Mouse (Mus musculus) kidney, embryonic 16.5 days (tissue): ENCODE measurements around the gene Csnk1g2. TPM values are rescaled to one million over a fixed set of nuclear protein-coding genes. Genes with fewer than 3 reads are reported as not detected.

Experiments used
- ATAC-seq: fragments of 200-750 bp; cut with Nextera tagmentation; 2 replicates; pipeline ENCODE4 v1.8.0; 2017; ENCODE audit warnings: moderate TSS enrichment; ENCODE audit not compliant: low FRiP score, low TSS enrichment
- H3K27ac ChIP-seq: fragments of 300-500 bp; sonication (generic); 2 replicates; pipeline ENCODE4 v1.5.1; 2014; ENCODE audit warnings: low read length
- H3K27me3 ChIP-seq: fragments of 300-500 bp; sonication (generic); 2 replicates; pipeline ENCODE4 v1.6.1; 2014; ENCODE audit warnings: low read length, control low read depth, mixed read lengths; ENCODE audit not compliant: insufficient read depth
- H3K36me3 ChIP-seq: fragments of 300-500 bp; sonication (generic); 2 replicates; pipeline ENCODE4 v1.6.1; 2014; ENCODE audit warnings: low read length, control low read depth, mixed read lengths; ENCODE audit not compliant: insufficient read depth
- H3K4me1 ChIP-seq: fragments of 300-500 bp; sonication (generic); 2 replicates; pipeline ENCODE4 v1.6.1; 2014; ENCODE audit warnings: low read length, control low read depth, mixed read lengths; ENCODE audit not compliant: insufficient read depth
- H3K4me2 ChIP-seq: fragments of 300-500 bp; sonication (generic); replicated peaks from 2 replicates; pipeline ENCODE4 v1.6.1; 2014; ENCODE audit warnings: low read depth, low read length
- H3K4me3 ChIP-seq: fragments of 300-500 bp; sonication (generic); 2 replicates; pipeline ENCODE4 v1.5.1; 2014; ENCODE audit warnings: mild to moderate bottlenecking, low read length
- H3K9ac ChIP-seq: fragments of 300-500 bp; sonication (generic); replicated peaks from 2 replicates; pipeline ENCODE4 v1.6.1; 2014; ENCODE audit warnings: low read length
- H3K9me3 ChIP-seq: fragments of 300-500 bp; sonication (generic); 2 replicates; pipeline ENCODE4 v1.6.1; 2016; ENCODE audit warnings: low read length, control low read depth
- WGBS: fragments of 180-500 bp; shearing (Covaris S2); extraction: QIAGEN DNeasy Blood & Tissue Kit; methylation state at CpG from one replicate; pipeline ENCODE4 v1.1.7; 2014; 5-methylcytosine and 5-hydroxymethylcytosine counted together
- polyA plus RNA-seq: library from polyadenylated mRNA; unstranded; fragments of >200 nt; fragmentation: Nextera tagmentation; extraction: Ambion mirVana; gene quantifications from 2 replicates; pipeline ENCODE4 v1.2.1, GENCODE M21; 2015

Csnk1g2 gene
- 30.8 and 93.6 TPM in 2 replicates for polyA plus RNA-seq

GRCm38 (mm10) chr10:80622661-80623456 lies at the start of gene Csnk1g2:
Csnk1g2 (plus strand) TSS chr10:80622838.
- peak within 1 kb of the TSS; percentile 82 for H3K4me2 ChIP-seq
- H3K9me3 ChIP-seq, result no peaks in the 10 kb centered on the region
- peak within 1 kb of the TSS; percentile 98 for H3K27ac ChIP-seq
- ATAC-seq, result no peak
- WGBS, result under 1% methylated on average over 72 of the region's 85 CpGs
- peak within 1 kb of the TSS; percentile 84 for H3K4me3 ChIP-seq
- H3K9ac ChIP-seq, result peak within 1 kb of the TSS; percentile 92
- no peaks in the 10 kb centered on the region for H3K27me3 ChIP-seq
- peaks cover 46% of the 10 kb centered on the region for H3K4me1 ChIP-seq
- H3K36me3 ChIP-seq, result no peaks in the 10 kb centered on the region

GRCm38 (mm10) chr10:80573944-80574343 lies 48.7 kb upstream of the Csnk1g2 start:
- WGBS, result 27% methylated on average over 9 of the region's 9 CpGs
- no peak for ATAC-seq
- Histone ChIP-seq H3K9me3 (no peaks in the 10 kb centered on the region), H3K36me3 (no peaks in the 10 kb centered on the region), H3K4me3 (no peak overlapping the region), H3K27me3 (no peaks in the 10 kb centered on the region), H3K27ac (no peak overlapping the region), H3K9ac (0 out of 2 replicates have a peak overlapping the region, but pooled peaks have one; percentile 29), H3K4me2 (no peak overlapping the region), H3K4me1 (peaks cover 59% of the 10 kb centered on the region)

- ATAC-seq, result no peak
- Histone ChIP-seq H3K9me3 (no peaks in the 10 kb centered on the region), H3K9ac (no peak overlapping the region), H3K27ac (no peak overlapping the region), H3K4me1 (peaks cover 63% of the 10 kb centered on the region), H3K4me3 (no peak overlapping the region), H3K36me3 (no peaks in the 10 kb centered on the region), H3K27me3 (no peaks in the 10 kb centered on the region), H3K4me2 (no peak overlapping the region)
- 63% methylated on average over 3 of the region's 3 CpGs for WGBS
Observed at GRCm38 (mm10) chr10:80574896-80575295, 47.7 kb upstream of the Csnk1g2 start.

GRCm38 (mm10) chr10:80575925-80576324 lies 46.7 kb upstream of the Csnk1g2 start:
- peak overlapping the region; percentile 82 for H3K4me3 ChIP-seq
- no peaks in the 10 kb centered on the region for H3K36me3 ChIP-seq
- no peaks in the 10 kb centered on the region for H3K27me3 ChIP-seq
- no peak for ATAC-seq
- 12% methylated on average over 17 of the region's 17 CpGs for WGBS
- H3K4me2 ChIP-seq, result peak overlapping the region; percentile 97
- peaks cover 53% of the 10 kb centered on the region for H3K4me1 ChIP-seq
- no peak overlapping the region; the same call in 1 of the 2 replicates for H3K27ac ChIP-seq
- no peaks in the 10 kb centered on the region for H3K9me3 ChIP-seq
- H3K9ac ChIP-seq, result peak overlapping the region; percentile 87

GRCm38 (mm10) chr10:80576351-80577194 lies 46.1 kb upstream of the Csnk1g2 start:
- peak overlapping the region; percentile 82 for H3K4me3 ChIP-seq
- ATAC-seq, result no peak
- H3K4me2 ChIP-seq, result peak overlapping the region; percentile 97
- H3K27ac ChIP-seq, result peak overlapping the region; percentile 97
- H3K9me3 ChIP-seq, result no peaks in the 10 kb centered on the region
- H3K27me3 ChIP-seq, result no peaks in the 10 kb centered on the region
- peaks cover 47% of the 10 kb centered on the region for H3K4me1 ChIP-seq
- peak overlapping the region; percentile 87 for H3K9ac ChIP-seq
- no peaks in the 10 kb centered on the region for H3K36me3 ChIP-seq
- under 1% methylated on average over 84 of the region's 96 CpGs for WGBS

GRCm38 (mm10) chr10:80577195-80578130 lies 45.2 kb upstream of the Csnk1g2 start, which contains the start of gene Klf16:
Klf16 (minus strand) TSS chr10:80577321.
- no peaks in the 10 kb centered on the region for H3K36me3 ChIP-seq
- no peaks in the 10 kb centered on the region for H3K9me3 ChIP-seq
- WGBS, result under 1% methylated on average over 57 of the region's 97 CpGs
- peak within 1 kb of the TSS; percentile 97 for H3K4me2 ChIP-seq
- peak; percentile 77 for ATAC-seq
- no peaks in the 10 kb centered on the region for H3K27me3 ChIP-seq
- H3K4me3 ChIP-seq, result peak within 1 kb of the TSS; percentile 82
- H3K9ac ChIP-seq, result peak within 1 kb of the TSS; percentile 87
- peak within 1 kb of the TSS; percentile 97 for H3K27ac ChIP-seq
- H3K4me1 ChIP-seq, result peaks cover 43% of the 10 kb centered on the region

GRCm38 (mm10) chr10:80578131-80578750 lies 44.4 kb upstream of the Csnk1g2 start:
- Histone ChIP-seq H3K27ac (peak overlapping the region; percentile 97), H3K9me3 (no peaks in the 10 kb centered on the region), H3K36me3 (peaks cover under 1% of the 10 kb centered on the region; the same call in 1 of the 2 replicates), H3K27me3 (no peaks in the 10 kb centered on the region), H3K4me3 (peak overlapping the region; percentile 82), H3K4me1 (peaks cover 43% of the 10 kb centered on the region), H3K4me2 (peak overlapping the region; percentile 97), H3K9ac (peak overlapping the region; percentile 87)
- ATAC-seq, result peak; percentile 40
- 0% methylated on average over 29 of the region's 29 CpGs for whole genome bisulfite sequencing

- Histone ChIP-seq H3K4me2 (peak overlapping the region; percentile 97), H3K9me3 (no peaks in the 10 kb centered on the region), H3K27me3 (no peaks in the 10 kb centered on the region), H3K9ac (peak overlapping the region; percentile 87), H3K36me3 (peaks cover 7% of the 10 kb centered on the region), H3K4me1 (peaks cover 40% of the 10 kb centered on the region), H3K27ac (peak overlapping the region; percentile 97), H3K4me3 (peak overlapping the region; percentile 82)
- 5% methylated on average over 8 of the region's 8 CpGs for WGBS
- peak; percentile 10; the same call in 1 of the 2 replicates for ATAC-seq
Observed at GRCm38 (mm10) chr10:80578911-80579310, 43.7 kb upstream of the Csnk1g2 start.
